Mouse (Mus musculus): Measurements from ENCODE around the gene Ifi211. TPM values are rescaled to one million over a fixed set of nuclear protein-coding genes. Genes with fewer than 3 reads are reported as not detected.
"Not testable (repeated sequence)": the region's sequence is repeated elsewhere in the genome, so short reads cannot be mapped to it uniquely, and the experiment has no call there.

Ifi211 gene
- polyA plus RNA-seq, 1 experiment from 2014 or later, result 0.46 TPM

DNA sequence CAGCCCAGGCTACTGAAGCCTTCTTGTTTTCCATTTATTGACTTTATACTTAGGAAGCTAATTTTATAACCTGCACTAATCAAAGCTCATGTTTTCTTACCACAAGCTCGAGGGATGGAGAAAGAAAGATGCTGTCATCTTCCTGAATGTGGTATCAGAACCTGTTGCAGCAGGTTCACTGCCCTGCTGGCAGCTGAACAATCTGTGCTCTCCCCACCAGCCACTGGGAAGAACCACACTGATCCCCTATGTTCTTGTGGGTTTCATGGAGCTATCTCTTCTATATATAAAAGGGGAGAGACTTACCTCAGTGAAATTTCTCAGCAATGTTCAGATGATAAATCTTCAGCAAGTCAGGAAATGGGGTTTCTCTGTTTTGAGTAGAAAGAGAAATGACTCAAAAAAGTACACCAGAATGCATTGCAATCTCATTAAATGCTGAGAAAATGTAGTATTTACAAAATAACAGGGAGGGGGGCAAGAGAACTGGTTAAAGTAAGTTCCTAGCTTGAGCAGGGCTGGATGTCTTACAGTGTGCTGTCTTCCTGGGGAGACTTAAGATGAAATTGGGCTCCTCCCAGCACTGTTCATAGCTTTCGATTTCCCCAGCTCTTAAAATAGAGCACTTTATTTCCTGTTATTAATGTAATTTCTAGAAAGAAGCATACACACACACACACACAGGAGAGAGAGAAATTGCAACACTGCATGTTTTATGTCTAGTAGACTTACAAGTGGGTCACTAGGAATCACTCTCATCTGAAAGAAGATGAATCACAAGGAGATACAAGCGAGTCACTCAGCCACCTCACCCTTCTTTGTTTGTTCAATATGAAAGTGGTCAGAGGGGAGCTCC lies 29.3 kb upstream of the Ifi211 start, which contains the start of the genes Mndal and Ifi203:
Gene Mndal (minus strand): TSS at position 568 of the 856 bp plus-strand sequence.
Gene Ifi203 (minus strand): TSS at position 749 of the 856 bp plus-strand sequence.
- not testable (repeated sequence) for H3K36me3 ChIP-seq (ENCODE audit: control insufficient read depth, insufficient read depth, low read length); H3K9ac ChIP-seq (ENCODE audit: low read depth, low read length); H3K4me3 ChIP-seq (ENCODE audit: low read length); H3K27ac ChIP-seq (ENCODE audit: low read depth, low read length); ATAC-seq; H3K9me3 ChIP-seq (ENCODE audit: control insufficient read depth, low read length); H3K27me3 ChIP-seq (replicated peaks; ENCODE audit: control insufficient read depth, insufficient read depth, low read length); H3K4me1 ChIP-seq (ENCODE audit: control insufficient read depth, insufficient read depth, low read depth, low read length); H3K4me2 ChIP-seq (ENCODE audit: low read length)
- 81% methylated on average over 3 of the region's 3 CpGs for WGBS

DNA sequence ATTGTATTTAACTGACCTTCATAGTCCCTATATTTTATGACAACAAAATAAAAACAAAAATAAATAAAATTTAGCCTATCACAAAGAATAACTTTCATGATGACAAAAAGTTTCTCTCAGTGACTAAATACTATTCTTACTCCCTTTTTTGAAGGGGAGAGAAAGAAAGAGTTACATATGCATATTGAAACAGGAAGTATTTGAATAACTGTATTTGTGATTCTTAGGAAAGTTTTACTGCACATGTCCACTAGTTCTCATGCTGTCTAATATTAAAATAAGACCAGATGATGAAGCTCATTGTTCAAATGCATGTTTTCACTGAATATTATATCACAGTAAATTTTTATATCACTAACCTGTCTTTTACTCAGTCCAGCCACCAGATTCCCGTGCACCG lies 28.7 kb upstream of the Ifi211 start:
- not testable (repeated sequence) for H3K9me3 ChIP-seq (ENCODE audit: control insufficient read depth, low read length); H3K27me3 ChIP-seq (replicated peaks; ENCODE audit: control insufficient read depth, insufficient read depth, low read length); H3K4me2 ChIP-seq (ENCODE audit: low read length); H3K9ac ChIP-seq (ENCODE audit: low read depth, low read length); H3K36me3 ChIP-seq (ENCODE audit: control insufficient read depth, insufficient read depth, low read length); H3K4me3 ChIP-seq (ENCODE audit: low read length); H3K4me1 ChIP-seq (ENCODE audit: control insufficient read depth, insufficient read depth, low read depth, low read length); ATAC-seq; H3K27ac ChIP-seq (ENCODE audit: low read depth, low read length)
- 97% methylated on average over 2 of the region's 2 CpGs for WGBS

DNA sequence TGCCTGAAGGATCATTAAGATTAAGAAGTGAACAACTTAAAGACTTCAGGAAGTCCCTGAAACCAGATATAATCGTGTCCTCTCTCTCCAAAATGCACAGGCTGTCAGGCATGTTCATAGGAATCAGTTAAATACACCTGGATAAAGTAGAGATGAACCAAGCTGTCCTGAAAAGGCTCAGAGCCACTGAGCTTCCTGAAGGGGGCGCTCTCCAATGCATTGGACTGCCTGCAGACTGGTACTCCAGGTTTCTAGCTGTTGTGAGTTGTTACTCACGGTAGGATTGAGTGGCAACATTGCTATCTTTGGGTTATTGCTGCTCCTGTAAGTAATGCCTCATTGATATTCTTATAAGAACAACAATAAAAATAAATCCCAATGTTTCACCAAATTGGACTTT lies 6.4 kb upstream of the Ifi211 start:
- not testable (repeated sequence) for H3K4me2 ChIP-seq (ENCODE audit: low read length); H3K27me3 ChIP-seq (replicated peaks; ENCODE audit: control insufficient read depth, insufficient read depth, low read length); H3K9me3 ChIP-seq (ENCODE audit: control insufficient read depth, low read length); H3K4me1 ChIP-seq (ENCODE audit: control insufficient read depth, insufficient read depth, low read depth, low read length); H3K36me3 ChIP-seq (ENCODE audit: control insufficient read depth, insufficient read depth, low read length); H3K4me3 ChIP-seq (ENCODE audit: low read length); H3K27ac ChIP-seq (ENCODE audit: low read depth, low read length); ATAC-seq; H3K9ac ChIP-seq (ENCODE audit: low read depth, low read length)
- WGBS, result 93% methylated on average over 2 of the region's 3 CpGs

DNA sequence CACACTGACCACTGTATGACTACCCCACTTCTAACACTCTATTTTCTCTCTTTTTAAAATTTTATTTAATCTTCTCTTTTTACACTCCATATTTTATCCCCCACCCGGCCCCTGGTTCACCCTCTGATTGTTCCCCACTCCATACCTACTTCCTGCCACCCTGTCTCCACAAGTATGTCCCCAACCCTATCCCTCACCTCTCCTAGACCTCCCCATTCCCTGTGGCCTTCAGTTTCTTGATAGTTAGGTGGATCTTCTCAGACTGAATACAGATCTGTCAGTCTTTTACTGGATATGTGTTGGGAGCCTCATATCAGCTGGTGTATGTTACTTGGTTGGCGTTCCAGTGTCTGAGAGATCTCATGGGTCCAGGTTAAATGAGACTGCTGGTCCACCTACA lies 1.7 kb upstream of the Ifi211 start:
- H3K27me3 ChIP-seq (replicated peaks; ENCODE audit: control insufficient read depth, insufficient read depth, low read length), result no peaks in the 10 kb centered on the region
- H3K27ac ChIP-seq (ENCODE audit: low read depth, low read length), result no peak overlapping the region
- no peaks in the 10 kb centered on the region for H3K36me3 ChIP-seq (ENCODE audit: control insufficient read depth, insufficient read depth, low read length)
- no peak overlapping the region for H3K4me3 ChIP-seq (ENCODE audit: low read length)
- no peak for ATAC-seq
- no peaks in the 10 kb centered on the region for H3K9me3 ChIP-seq (ENCODE audit: control insufficient read depth, low read length)
- no peak overlapping the region for H3K4me2 ChIP-seq (ENCODE audit: low read length)
- no peak overlapping the region for H3K9ac ChIP-seq (ENCODE audit: low read depth, low read length)
- no peaks in the 10 kb centered on the region for H3K4me1 ChIP-seq (ENCODE audit: control insufficient read depth, insufficient read depth, low read depth, low read length)
- WGBS, result 82% methylated on average over 2 of the region's 2 CpGs

DNA sequence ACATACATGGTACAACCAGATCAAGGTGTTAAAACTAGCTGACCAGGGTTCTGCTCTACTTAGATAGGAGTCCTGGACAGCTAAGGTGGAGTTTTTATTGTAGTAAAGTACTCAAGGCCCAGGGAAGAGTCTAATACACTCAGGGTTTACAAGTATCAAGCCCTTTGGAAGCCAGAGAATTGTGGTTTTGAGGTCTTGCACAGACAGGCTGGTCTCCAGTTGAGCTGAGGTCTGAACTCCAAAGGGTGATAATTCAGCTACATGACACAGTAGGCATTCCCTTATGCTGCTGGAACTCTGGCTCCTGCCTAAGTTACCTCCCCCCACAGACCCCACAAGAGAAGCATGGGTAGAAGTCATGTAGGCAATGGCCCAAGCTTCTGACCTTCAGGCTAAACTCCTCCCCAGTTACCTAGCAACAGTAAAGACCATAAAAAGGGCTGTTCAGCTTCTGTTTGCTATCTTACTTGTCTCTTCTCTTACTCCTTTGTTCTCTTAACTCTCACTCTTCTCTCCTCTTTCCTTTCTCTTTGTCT lies 478 bp upstream of the Ifi211 start:
- H3K36me3 ChIP-seq (ENCODE audit: control insufficient read depth, insufficient read depth, low read length); H3K9ac ChIP-seq (ENCODE audit: low read depth, low read length); ATAC-seq; H3K9me3 ChIP-seq (ENCODE audit: control insufficient read depth, low read length); H3K4me2 ChIP-seq (ENCODE audit: low read length); H3K27ac ChIP-seq (ENCODE audit: low read depth, low read length); H3K4me3 ChIP-seq (ENCODE audit: low read length); H3K27me3 ChIP-seq (replicated peaks; ENCODE audit: control insufficient read depth, insufficient read depth, low read length); H3K4me1 ChIP-seq (ENCODE audit: control insufficient read depth, insufficient read depth, low read depth, low read length): not testable (repeated sequence)

DNA sequence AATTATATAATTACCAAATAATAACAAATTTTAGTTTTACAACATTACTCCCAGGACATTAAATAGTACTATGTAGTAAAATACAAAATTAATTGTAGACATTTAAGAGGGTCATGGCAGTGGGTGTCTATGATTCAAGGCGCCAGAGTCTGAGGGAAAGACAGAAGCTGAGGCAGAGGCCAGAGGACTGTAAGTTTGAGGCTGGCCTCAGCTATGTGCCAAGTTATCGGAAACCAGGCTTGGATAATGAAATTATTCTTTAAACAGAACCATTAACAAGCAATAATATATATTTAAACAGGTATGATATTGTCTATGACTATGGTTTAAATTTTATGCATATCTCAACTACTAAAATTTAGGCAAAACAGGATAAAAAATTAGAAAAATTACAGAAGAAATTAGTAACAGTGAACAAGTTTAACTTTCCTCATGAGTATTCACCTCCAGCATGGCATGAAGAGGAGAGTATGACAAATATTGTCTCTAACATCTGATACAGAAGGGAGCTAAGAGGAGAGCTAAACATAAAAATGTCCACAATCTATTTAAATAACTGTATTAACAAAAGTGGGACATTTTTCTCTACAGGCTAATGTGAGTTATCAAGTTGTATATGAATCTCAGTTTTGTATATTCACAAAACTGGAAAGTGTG lies 910 bp downstream of the Ifi211 start:
- H3K9me3 ChIP-seq (ENCODE audit: control insufficient read depth, low read length), result no peaks in the 10 kb centered on the region
- H3K36me3 ChIP-seq (ENCODE audit: control insufficient read depth, insufficient read depth, low read length), result no peaks in the 10 kb centered on the region
- 96% methylated on average over 2 of the region's 2 CpGs for WGBS
- H3K4me1 ChIP-seq (ENCODE audit: control insufficient read depth, insufficient read depth, low read depth, low read length), result no peaks in the 10 kb centered on the region
- no peak overlapping the region for H3K4me3 ChIP-seq (ENCODE audit: low read length)
- H3K4me2 ChIP-seq (ENCODE audit: low read length), result no peak overlapping the region
- H3K27ac ChIP-seq (ENCODE audit: low read depth, low read length), result no peak overlapping the region
- H3K9ac ChIP-seq (ENCODE audit: low read depth, low read length), result no peak overlapping the region
- H3K27me3 ChIP-seq (replicated peaks; ENCODE audit: control insufficient read depth, insufficient read depth, low read length), result no peaks in the 10 kb centered on the region
- no peak for ATAC-seq

DNA sequence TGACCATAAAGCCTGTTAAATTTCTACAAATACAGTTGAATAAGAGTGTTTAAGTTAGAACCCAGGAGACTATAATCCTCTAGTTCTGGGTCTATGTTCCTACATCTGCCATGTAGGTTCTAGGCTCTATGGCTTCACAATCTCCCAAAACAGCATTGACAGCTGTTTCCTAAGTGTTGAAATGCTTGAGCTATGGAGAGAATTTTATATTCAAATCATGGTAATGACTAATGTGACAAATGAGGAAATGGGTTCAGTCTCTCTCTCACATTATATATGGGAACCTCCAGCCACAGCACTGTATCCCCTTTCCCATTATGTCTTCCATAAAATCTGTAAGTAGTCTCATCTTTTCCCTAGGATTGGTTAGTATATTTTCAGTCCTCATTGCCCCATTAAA lies 4.5 kb downstream of the Ifi211 start:
- H3K27me3 ChIP-seq (replicated peaks; ENCODE audit: control insufficient read depth, insufficient read depth, low read length); H3K4me3 ChIP-seq (ENCODE audit: low read length); H3K36me3 ChIP-seq (ENCODE audit: control insufficient read depth, insufficient read depth, low read length); H3K9ac ChIP-seq (ENCODE audit: low read depth, low read length); H3K4me2 ChIP-seq (ENCODE audit: low read length); H3K4me1 ChIP-seq (ENCODE audit: control insufficient read depth, insufficient read depth, low read depth, low read length); ATAC-seq; H3K27ac ChIP-seq (ENCODE audit: low read depth, low read length); H3K9me3 ChIP-seq (ENCODE audit: control insufficient read depth, low read length): not testable (repeated sequence)

DNA sequence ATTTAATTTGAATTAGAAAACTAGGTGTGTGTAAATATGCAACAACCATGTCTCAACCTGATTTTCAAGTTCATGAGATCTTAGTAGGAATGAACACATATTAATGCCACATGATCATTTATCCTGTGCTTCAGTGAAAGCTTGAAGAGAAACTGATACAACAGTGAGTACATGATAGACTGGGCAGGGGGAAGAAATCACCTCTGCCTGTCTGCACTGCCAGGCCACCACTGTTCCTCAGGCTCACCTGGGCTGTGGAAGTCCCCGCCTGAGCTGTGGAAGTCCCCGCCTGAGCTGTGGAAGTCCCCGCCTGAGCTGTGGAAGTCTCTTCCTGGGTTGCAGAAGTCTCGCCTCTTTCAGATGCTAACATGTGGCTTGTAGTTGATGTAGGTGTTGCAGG lies 7.0 kb downstream of the Ifi211 start:
- H3K27ac ChIP-seq (ENCODE audit: low read depth, low read length); ATAC-seq; H3K4me3 ChIP-seq (ENCODE audit: low read length); H3K27me3 ChIP-seq (replicated peaks; ENCODE audit: control insufficient read depth, insufficient read depth, low read length); H3K9ac ChIP-seq (ENCODE audit: low read depth, low read length); H3K9me3 ChIP-seq (ENCODE audit: control insufficient read depth, low read length); H3K4me1 ChIP-seq (ENCODE audit: control insufficient read depth, insufficient read depth, low read depth, low read length); H3K4me2 ChIP-seq (ENCODE audit: low read length); H3K36me3 ChIP-seq (ENCODE audit: control insufficient read depth, insufficient read depth, low read length): not testable (repeated sequence)
- WGBS, result 83% methylated on average over 3 of the region's 4 CpGs

DNA sequence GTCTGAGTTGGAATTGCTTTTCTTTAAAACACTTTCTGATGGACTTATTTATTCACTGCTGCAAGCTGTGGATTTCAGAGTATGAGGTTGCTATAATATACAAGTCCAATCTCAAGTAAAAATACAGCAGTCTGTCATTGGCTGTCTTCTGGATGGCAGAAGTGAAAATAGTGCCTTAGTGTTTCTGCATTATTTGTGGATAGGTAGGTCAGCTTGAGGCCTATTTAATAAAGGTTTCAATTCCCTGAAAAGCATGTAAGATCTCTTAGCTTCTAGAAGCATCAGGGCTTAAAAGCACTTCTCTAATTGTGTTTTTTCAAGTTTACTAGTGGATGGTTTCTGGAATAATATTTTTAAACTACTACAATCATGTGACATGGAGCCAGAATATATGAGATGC lies 23.1 kb downstream of the Ifi211 start:
- not testable (repeated sequence) for H3K4me3 ChIP-seq (ENCODE audit: low read length); H3K4me2 ChIP-seq (ENCODE audit: low read length); ATAC-seq; H3K9ac ChIP-seq (ENCODE audit: low read depth, low read length); H3K27ac ChIP-seq (ENCODE audit: low read depth, low read length); H3K9me3 ChIP-seq (ENCODE audit: control insufficient read depth, low read length); H3K4me1 ChIP-seq (ENCODE audit: control insufficient read depth, insufficient read depth, low read depth, low read length); H3K36me3 ChIP-seq (ENCODE audit: control insufficient read depth, insufficient read depth, low read length); H3K27me3 ChIP-seq (replicated peaks; ENCODE audit: control insufficient read depth, insufficient read depth, low read length)

Measured in hindbrain, embryonic 16.5 days (tissue).